Mouse (Mus musculus): ENCODE measurements around the gene Fam189a1. TPM values are rescaled to one million over a fixed set of nuclear protein-coding genes. Genes with fewer than 3 reads are reported as not detected.

Gene Fam189a1
- total and polyA plus RNA-seq, 3 experiments = not detected

- H3K4me1 ChIP-seq (ENCODE audit: control insufficient read depth in 1 of 2, insufficient read depth in 2 of 2, low read length in 2 of 2) = no peaks in the 10 kb centered on the region
- no peak for DNase-seq (ENCODE audit: low read depth, low spot score)
Measured at GRCm38 (mm10) chr7:65064096-65064495, 92.3 kb downstream of the Fam189a1 start.

GRCm38 (mm10) chr7:65060163-65060799, 96.1 kb downstream of the Fam189a1 start:
- H3K27ac ChIP-seq (ENCODE audit: control insufficient read depth, low read depth, low read length) = no peak overlapping the region
- no peaks in the 10 kb centered on the region for H3K36me3 ChIP-seq (ENCODE audit: control insufficient read depth in 1 of 2, insufficient read depth in 2 of 2, low read length in 2 of 2)
- no peaks in the 10 kb centered on the region for H3K9me3 ChIP-seq (replicated peaks; ENCODE audit: insufficient read depth, low read length)
- H3K27me3 ChIP-seq (ENCODE audit: control insufficient read depth in 1 of 2, insufficient read depth in 2 of 2, low read length in 2 of 2) = no peaks in the 10 kb centered on the region
- no peaks in the 10 kb centered on the region for H3K79me2 ChIP-seq (ENCODE audit: control insufficient read depth, insufficient read depth, low read length, poor library complexity)
- no peaks in the 10 kb centered on the region for H3K4me1 ChIP-seq (ENCODE audit: control insufficient read depth in 1 of 2, insufficient read depth in 2 of 2, low read length in 2 of 2)
- DNase-seq (ENCODE audit: low read depth, low spot score) = no peak
- no peak overlapping the region for H3K4me3 ChIP-seq (ENCODE audit: control insufficient read depth in 1 of 2, insufficient read depth in 1 of 2, low read depth in 2 of 2, low read length in 2 of 2)
- TF ChIP-seq E2F4 (IDR thresholded peaks at IDR 0.05; ENCODE audit: borderline replicate concordance, low read depth, low read length) (no peak), TBP (IDR thresholded peaks at IDR 0.05; ENCODE audit: low read depth, low read length) (no peak), BHLHE40 (IDR thresholded peaks at IDR 0.05; ENCODE audit: borderline replicate concordance, low read depth, low read length) (no peak), ETS1 (IDR thresholded peaks at IDR 0.05; ENCODE audit: low read depth, low read length) (no peak), POLR2AphosphoS5 (IDR thresholded peaks at IDR 0.05; ENCODE audit: borderline replicate concordance, low read depth, low read length) (no peak), NELFE (IDR thresholded peaks at IDR 0.05; ENCODE audit: low read depth, low read length) (no peak), EP300 (IDR thresholded peaks at IDR 0.05; ENCODE audit: low read depth in 1 of 2, low read length in 2 of 2) (no peak), MEF2A (IDR thresholded peaks at IDR 0.05; ENCODE audit: extremely low read depth, insufficient replicate concordance, low read depth, low read length, poor library complexity, severe bottlenecking) (no peak), ELF1 (IDR thresholded peaks at IDR 0.05; ENCODE audit: low read depth, low read length) (no peak), POLR2AphosphoS2 (IDR thresholded peaks at IDR 0.05; ENCODE audit: low read length) (no peak), MAZ (IDR thresholded peaks at IDR 0.05; ENCODE audit: low read depth, low read length) (no peak), NRF1 (IDR thresholded peaks at IDR 0.05; ENCODE audit: insufficient read depth, low read depth, low read length, poor library complexity, severe bottlenecking) (no peak), GABPA (IDR thresholded peaks at IDR 0.05; ENCODE audit: low read depth, low read length) (no peak)
- H3K9ac ChIP-seq (ENCODE audit: control insufficient read depth, low read depth, low read length, poor library complexity, severe bottlenecking) = no peak overlapping the region

More at GRCm38 (mm10) chr7:65064096-65064495, 92.3 kb downstream of the Fam189a1 start:
- TF ChIP-seq CHD1 (IDR thresholded peaks at IDR 0.05; ENCODE audit: low read depth, low read length) (no peak), ZMIZ1 (IDR thresholded peaks at IDR 0.05; ENCODE audit: low read depth, low read length) (no peak), KAT2A (conservative IDR thresholded peaks at IDR 0.05; ENCODE audit: low read depth, low read length) (no peak), EP300 (IDR thresholded peaks at IDR 0.05; ENCODE audit: low read depth in 1 of 2, low read length in 2 of 2) (no peak), JUND (IDR thresholded peaks at IDR 0.05; ENCODE audit: low read depth, low read length) (no peak), ZC3H11A (IDR thresholded peaks at IDR 0.05; ENCODE audit: low read depth, low read length) (no peak), ELF1 (IDR thresholded peaks at IDR 0.05; ENCODE audit: low read depth, low read length) (no peak), ETS1 (IDR thresholded peaks at IDR 0.05; ENCODE audit: low read depth, low read length) (no peak), USF2 (IDR thresholded peaks at IDR 0.05; ENCODE audit: borderline replicate concordance in 1 of 2, insufficient read depth in 1 of 2, low read depth in 1 of 2, low read length in 2 of 2) (no peak), SIN3A (IDR thresholded peaks at IDR 0.05; ENCODE audit: low read length) (no peak), MAZ (IDR thresholded peaks at IDR 0.05; ENCODE audit: low read depth, low read length) (no peak), BHLHE40 (IDR thresholded peaks at IDR 0.05; ENCODE audit: borderline replicate concordance, low read depth, low read length) (no peak), CTCF (IDR thresholded peaks at IDR 0.05 in 2 of 3, conservative IDR thresholded peaks at IDR 0.05 in 1 of 3; ENCODE audit: control insufficient read depth in 1 of 3, insufficient read depth in 1 of 3, low read depth in 2 of 3, low read length in 3 of 3, poor library complexity in 1 of 3, severe bottlenecking in 1 of 3) (no peak), MEF2A (IDR thresholded peaks at IDR 0.05; ENCODE audit: extremely low read depth, insufficient replicate concordance, low read depth, low read length, poor library complexity, severe bottlenecking) (no peak), TBP (IDR thresholded peaks at IDR 0.05; ENCODE audit: low read depth, low read length) (no peak), E2F4 (IDR thresholded peaks at IDR 0.05; ENCODE audit: borderline replicate concordance, low read depth, low read length) (no peak), ZNF384 (IDR thresholded peaks at IDR 0.05; ENCODE audit: low read depth, low read length) (no peak), RAD21 (IDR thresholded peaks at IDR 0.05; ENCODE audit: low read depth, low read length) (no peak), CHD2 (IDR thresholded peaks at IDR 0.05; ENCODE audit: low read length) (no peak), POLR2A (IDR thresholded peaks at IDR 0.05; ENCODE audit: control insufficient read depth in 1 of 2, insufficient read depth in 1 of 2, low read depth in 1 of 2, low read length in 2 of 2, poor library complexity in 1 of 2) (no peak)
- H3K79me2 ChIP-seq (ENCODE audit: control insufficient read depth, insufficient read depth, low read length, poor library complexity) = no peaks in the 10 kb centered on the region
- H3K27ac ChIP-seq (ENCODE audit: control insufficient read depth, low read depth, low read length) = no peak overlapping the region
- H3K9ac ChIP-seq (ENCODE audit: control insufficient read depth, low read depth, low read length, poor library complexity, severe bottlenecking) = no peak overlapping the region
- no peaks in the 10 kb centered on the region for H3K9me3 ChIP-seq (replicated peaks; ENCODE audit: insufficient read depth, low read length)
- no peaks in the 10 kb centered on the region for H3K27me3 ChIP-seq (ENCODE audit: control insufficient read depth in 1 of 2, insufficient read depth in 2 of 2, low read length in 2 of 2)
- H3K4me3 ChIP-seq (ENCODE audit: control insufficient read depth in 1 of 2, insufficient read depth in 1 of 2, low read depth in 2 of 2, low read length in 2 of 2) = no peak overlapping the region
- H3K36me3 ChIP-seq (ENCODE audit: control insufficient read depth in 1 of 2, insufficient read depth in 2 of 2, low read length in 2 of 2) = no peaks in the 10 kb centered on the region
